12 mouse cellular contexts compared by ENCODE assay signal in genomic region chr14:23095158-23096016, GRCm38 (mm10).
DNase-seq lines count a peak whose midpoint lies in the region; ATAC-seq lines count a peak whose summit lies in the region.
"Had no signal": no experiment of that assay in that cellular context is flagged by ENCODE, and none has a peak within 500 bp of the region (broad histone marks: within the 10 kb centered on the region; RNA-seq: fewer than 3 reads in every experiment).

No protein-coding gene starts in this region.

- H3K9ac ChIP-seq in kidney, embryonic 14.5 days (ENCODE audit: low read depth, low read length), result no peak overlapping the region
- H3K9ac ChIP-seq in forebrain, embryonic 16.5 days (replicated peaks; ENCODE audit: low read depth, low read length), result no peak overlapping the region
- H3K9ac ChIP-seq in kidney, embryonic 15.5 days, result no peak overlapping the region
- 0 out of 2 replicates have a peak overlapping the region, but pooled peaks have one; percentile 2 for H3K9ac ChIP-seq in midbrain, embryonic 14.5 days (replicated peaks; ENCODE audit: low read length)
- H3K9ac ChIP-seq: liver, embryonic 12.5 days had no signal

- 60% methylated on average over 10 of the region's 10 CpGs for whole genome bisulfite sequencing in kidney, embryonic 14.5 days
- 21% methylated on average over 10 of the region's 10 CpGs for WGBS in forebrain, embryonic 16.5 days
- WGBS in kidney, embryonic 15.5 days, result 60% methylated on average over 10 of the region's 10 CpGs
- WGBS in midbrain, embryonic 14.5 days, result 21% methylated on average over 10 of the region's 10 CpGs

- no peaks in the 10 kb centered on the region for H3K9me3 ChIP-seq in kidney, embryonic 14.5 days (ENCODE audit: control insufficient read depth, low read length)
- no peaks in the 10 kb centered on the region for H3K9me3 ChIP-seq in forebrain, embryonic 16.5 days (ENCODE audit: control insufficient read depth, low read length)
- H3K9me3 ChIP-seq in kidney, embryonic 15.5 days (replicated peaks), result no peaks in the 10 kb centered on the region
- no peaks in the 10 kb centered on the region for H3K9me3 ChIP-seq in midbrain, embryonic 14.5 days (ENCODE audit: control insufficient read depth, low read length)
- H3K9me3 ChIP-seq: liver, embryonic 12.5 days had no signal

- no peaks in the 10 kb centered on the region for H3K27me3 ChIP-seq in kidney, embryonic 14.5 days (ENCODE audit: control insufficient read depth, insufficient read depth, low read length)
- H3K27me3 ChIP-seq in forebrain, embryonic 16.5 days (replicated peaks; ENCODE audit: control insufficient read depth, insufficient read depth, low read length), result no peaks in the 10 kb centered on the region
- no peaks in the 10 kb centered on the region for H3K27me3 ChIP-seq in kidney, embryonic 15.5 days
- peaks cover 4% of the 10 kb centered on the region; the same call in 1 of the 2 replicates for H3K27me3 ChIP-seq in midbrain, embryonic 14.5 days (ENCODE audit: control insufficient read depth, insufficient read depth, low read length)
- H3K27me3 ChIP-seq: liver, embryonic 12.5 days had no signal

- H3K4me1 ChIP-seq in kidney, embryonic 14.5 days (ENCODE audit: control insufficient read depth, insufficient read depth, low read length), result peaks cover 12% of the 10 kb centered on the region; the same call in 1 of the 2 replicates
- H3K4me1 ChIP-seq in forebrain, embryonic 16.5 days (replicated peaks; ENCODE audit: control insufficient read depth, insufficient read depth, low read length), result peaks cover 22% of the 10 kb centered on the region
- peaks cover 9% of the 10 kb centered on the region for H3K4me1 ChIP-seq in kidney, embryonic 15.5 days
- H3K4me1 ChIP-seq in midbrain, embryonic 14.5 days (ENCODE audit: control insufficient read depth, insufficient read depth, low read length), result peaks cover 22% of the 10 kb centered on the region
- H3K4me1 ChIP-seq: liver, embryonic 12.5 days had no signal

- H3K4me3 ChIP-seq in kidney, embryonic 14.5 days (ENCODE audit: low read length), result no peak overlapping the region
- H3K4me3 ChIP-seq in forebrain, embryonic 16.5 days (replicated peaks; ENCODE audit: low read length), result no peak overlapping the region; the same call in 1 of the 2 replicates
- no peak overlapping the region for H3K4me3 ChIP-seq in kidney, embryonic 15.5 days (replicated peaks)
- H3K4me3 ChIP-seq in midbrain, embryonic 14.5 days (replicated peaks; ENCODE audit: low read depth, low read length), result no peak overlapping the region
- H3K4me3 ChIP-seq: liver, embryonic 12.5 days had no signal

- no peaks in the 10 kb centered on the region for H3K36me3 ChIP-seq in kidney, embryonic 14.5 days (ENCODE audit: control insufficient read depth, insufficient read depth, low read length)
- no peaks in the 10 kb centered on the region for H3K36me3 ChIP-seq in forebrain, embryonic 16.5 days (ENCODE audit: control insufficient read depth, insufficient read depth)
- no peaks in the 10 kb centered on the region for H3K36me3 ChIP-seq in kidney, embryonic 15.5 days
- no peaks in the 10 kb centered on the region for H3K36me3 ChIP-seq in midbrain, embryonic 14.5 days (ENCODE audit: control insufficient read depth, insufficient read depth, low read length)
- H3K36me3 ChIP-seq: liver, embryonic 12.5 days had no signal

- peak; percentile 28 for DNase-seq in kidney, adult 11 months
- DNase-seq in midbrain, embryonic 14.5 days, result peak; percentile 53
- no peak for DNase-seq in testis, postnatal 10 days (ENCODE audit: low spot score)
- DNase-seq in adrenal gland, adult (ENCODE audit: inconsistent age in 2 of 2, low spot score in 1 of 2), result no peak
- DNase-seq in B cell, adult 2 months, result no peak
- DNase-seq: adrenal gland, postnatal 10 days; heart, postnatal 36 days; lung, postnatal 14 days had no signal

- ATAC-seq in kidney, embryonic 14.5 days (ENCODE audit: low FRiP score, low TSS enrichment), result no peak
- peak; percentile 75 for ATAC-seq in forebrain, embryonic 16.5 days
- peak; percentile 78 for ATAC-seq in kidney, embryonic 15.5 days (replicated peaks; ENCODE audit: low FRiP score)
- ATAC-seq in midbrain, embryonic 14.5 days (ENCODE audit: low FRiP score, low TSS enrichment), result no peak
- ATAC-seq: liver, embryonic 12.5 days had no signal

- no peak overlapping the region for H3K4me2 ChIP-seq in kidney, embryonic 14.5 days (replicated peaks; ENCODE audit: low read depth, low read length)
- H3K4me2 ChIP-seq in forebrain, embryonic 16.5 days (ENCODE audit: low read length), result peak overlapping the region; percentile 45
- H3K4me2 ChIP-seq in kidney, embryonic 15.5 days, result no peak overlapping the region
- peak overlapping the region; percentile 39 for H3K4me2 ChIP-seq in midbrain, embryonic 14.5 days (ENCODE audit: low read length)
- H3K4me2 ChIP-seq: liver, embryonic 12.5 days had no signal

- H3K27ac ChIP-seq in kidney, embryonic 14.5 days (ENCODE audit: low read depth, low read length), result no peak overlapping the region
- peak overlapping the region; percentile 73 for H3K27ac ChIP-seq in forebrain, embryonic 16.5 days (ENCODE audit: low read length)
- H3K27ac ChIP-seq in kidney, embryonic 15.5 days, result no peak overlapping the region
- peak overlapping the region; percentile 64 for H3K27ac ChIP-seq in midbrain, embryonic 14.5 days (replicated peaks; ENCODE audit: low read depth, low read length)
- H3K27ac ChIP-seq: liver, embryonic 12.5 days had no signal

Comparison
In these comparisons a context has a peak if more than half of its experiments do, and no peak if none do; other contexts are left out.
1. ATAC-seq: peak in forebrain, embryonic 16.5 days (single experiment) and kidney, embryonic 15.5 days (single experiment); none in kidney, embryonic 14.5 days (single experiment) and midbrain, embryonic 14.5 days (single experiment).
2. DNase-seq: peak in kidney, adult 11 months (single experiment) and midbrain, embryonic 14.5 days (single experiment); none in testis, postnatal 10 days (single experiment), adrenal gland, adult (0 of 2) and B cell, adult 2 months (0 of 2).
3. H3K27ac ChIP-seq: peak in forebrain, embryonic 16.5 days (single experiment) and midbrain, embryonic 14.5 days (single experiment); none in kidney, embryonic 14.5 days (single experiment) and kidney, embryonic 15.5 days (single experiment).
4. H3K4me2 ChIP-seq: peak in forebrain, embryonic 16.5 days (single experiment) and midbrain, embryonic 14.5 days (single experiment); none in kidney, embryonic 14.5 days (single experiment) and kidney, embryonic 15.5 days (single experiment).